Mouse (Mus musculus) gastrocnemius, postnatal 36 days (tissue): ENCODE results near the gene Rslcan18. TPM values are rescaled to one million over a fixed set of nuclear protein-coding genes. Genes with fewer than 3 reads are reported as not detected.
A peak's percentile ranks its signal among the peaks of the same experiment; 100 is the strongest.
"Not testable (repeated sequence)": the region's sequence is repeated elsewhere in the genome, so short reads cannot be mapped to it uniquely, and the experiment has no call there.

ENCODE experiments used
- DNase-seq, 2 experiments: peaks; one replicate each; pipeline ENCODE4 v3.0.0; 2022
- intact Hi-C: fragments of 180-260 bp; cut with DNase I; formaldehyde crosslinking; loops from one replicate; pipeline ENCODE4 v1.15.1; 2025
- long read RNA-seq, 2 experiments: library from polyadenylated mRNA; stranded (forward); transcript quantifications; one replicate each; pipeline ENCODE4 v2.0.0; 2021
- total RNA-seq, 2 experiments: library from RNA; stranded (reverse); gene quantifications; 2 replicates each; pipeline ENCODE4 v1.2.3; 2021

The Rslcan18 gene
- under 1 TPM; 0.43 to 0.54 TPM for total RNA-seq
- long read RNA-seq, experiment 1 = 0 reads
- long read RNA-seq, experiment 2, partial matches to known transcripts = 0 of 1 reads
- long read RNA-seq, experiment 2, other reads (novel, unspliced or antisense) = 1 of 1 reads

- DNase-seq, intact Hi-C loops: not testable (repeated sequence)
Observed at GRCm38 (mm10) chr13:67116163-67116562, at the start of gene Rslcan18. Rslcan18 (minus strand) TSS chr13:67116263.

GRCm38 (mm10) chr13:67128038-67128721, 12.1 kb upstream of the Rslcan18 start:
- intact Hi-C loops = loop anchor here (5.0 kb wide), 1 partner anchor 179 kb away; the partner anchor contains the start of gene Zfp457
- peak; percentile 64 to 71 for DNase-seq

- not testable (repeated sequence) for DNase-seq
- intact Hi-C loops = loop anchor here (5.0 kb wide), 1 partner anchor 180 kb away; the partner anchor contains the start of gene Zfp457
Observed at GRCm38 (mm10) chr13:67127507-67127906, 11.4 kb upstream of the Rslcan18 start.

GRCm38 (mm10) chr13:67124460-67124859, 8.4 kb upstream of the Rslcan18 start:
- no peak for DNase-seq
- intact Hi-C loops = no loop called here

- intact Hi-C loops, DNase-seq: not testable (repeated sequence)
Observed at GRCm38 (mm10) chr13:67121360-67121759, 5.3 kb upstream of the Rslcan18 start, which contains the start of gene Zfp759. Zfp759 (plus strand) TSS chr13:67121660.

GRCm38 (mm10) chr13:67113287-67113686, 2.8 kb downstream of the Rslcan18 start:
- intact Hi-C loops = no loop called here
- no peak for DNase-seq

GRCm38 (mm10) chr13:67112096-67112495, 4.0 kb downstream of the Rslcan18 start:
- intact Hi-C loops = no loop called here
- no peak for DNase-seq

GRCm38 (mm10) chr13:67108821-67109206, 7.2 kb downstream of the Rslcan18 start:
- intact Hi-C loops = loop anchor here (2.0 kb wide), 1 partner anchor 48 kb away; the partner anchor contains the start of gene Zfp712
- DNase-seq = no peak

- intact Hi-C loops = loop anchor here (2.0 kb wide), 1 partner anchor 48 kb away; the partner anchor contains the start of gene Zfp712
Observed at GRCm38 (mm10) chr13:67108194-67108820, 7.8 kb downstream of the Rslcan18 start, which contains the start of gene Gm28557. Gm28557 (minus strand) TSS chr13:67108604.

GRCm38 (mm10) chr13:67107681-67108080, 8.4 kb downstream of the Rslcan18 start:
- intact Hi-C loops = loop anchor here (2.0 kb wide), 1 partner anchor 47 kb away; the partner anchor contains the start of gene Zfp712
- no peak for DNase-seq

More at GRCm38 (mm10) chr13:67108194-67108820, 7.8 kb downstream of the Rslcan18 start, which contains the start of gene Gm28557:
- DNase-seq = peak; percentile 75 to 84

- intact Hi-C loops = no loop called here
- DNase-seq = no peak
Observed at GRCm38 (mm10) chr13:67097876-67098275, 18.2 kb downstream of the Rslcan18 start, which contains the start of gene Zfp708. Zfp708 (minus strand) TSS chr13:67097976.

- DNase-seq = no peak
- intact Hi-C loops = no loop called here
Observed at GRCm38 (mm10) chr13:67090154-67090553, 25.9 kb downstream of the Rslcan18 start.

GRCm38 (mm10) chr13:67081946-67082345, 34.1 kb downstream of the Rslcan18 start:
- DNase-seq = no peak
- intact Hi-C loops = no loop called here

GRCm38 (mm10) chr13:67081142-67081713, 34.8 kb downstream of the Rslcan18 start:
- intact Hi-C loops = no loop called here
- peak; percentile 66 to 69 for DNase-seq

GRCm38 (mm10) chr13:67077244-67077643, 38.8 kb downstream of the Rslcan18 start:
- intact Hi-C loops = no loop called here
- DNase-seq = no peak

- DNase-seq = no peak
- intact Hi-C loops = no loop called here
Observed at GRCm38 (mm10) chr13:67072786-67073185, 43.3 kb downstream of the Rslcan18 start.

- intact Hi-C loops = no loop called here
- no peak for DNase-seq
Observed at GRCm38 (mm10) chr13:67065386-67065785, 50.7 kb downstream of the Rslcan18 start.

GRCm38 (mm10) chr13:67062427-67062826, 53.6 kb downstream of the Rslcan18 start:
- intact Hi-C loops = no loop called here
- no peak for DNase-seq

- peak; percentile 84 to 90 for DNase-seq
- intact Hi-C loops = loop anchor here (2.0 kb wide), 1 partner anchor 48 kb away; the partner anchor contains the start of gene Gm28557
Observed at GRCm38 (mm10) chr13:67060786-67061358, 55.2 kb downstream of the Rslcan18 start, which contains the start of gene Zfp712. Zfp712 (minus strand) TSS chr13:67061170.
